Mouse (Mus musculus) testis, adult 2 months (tissue): ENCODE measurements around the gene Eps8.

Experiments
- CTCF ChIP-seq: fragments of 200-500 bp; IDR thresholded peaks from 2 replicates; pipeline ENCODE4 v1.5.1; 2012; ENCODE audit warnings: low read depth, mild to moderate bottlenecking, inconsistent platforms, low read length, moderate library complexity; ENCODE audit not compliant: control insufficient read depth, insufficient read depth, insufficient replicate concordance
- POLR2A ChIP-seq: fragments of 200-500 bp; IDR thresholded peaks from 2 replicates; pipeline ENCODE4 v1.6.1; 2012; ENCODE audit warnings: low read depth, mild to moderate bottlenecking, inconsistent platforms, low read length, moderate library complexity; ENCODE audit not compliant: control insufficient read depth

- TF ChIP-seq CTCF (no peak), POLR2A (no peak)
Measured at GRCm38 (mm10) chr6:137508936-137509335, 145.7 kb downstream of the Eps8 start.
